Mouse (Mus musculus) left cerebral cortex, postnatal 25 days (tissue): ENCODE data around the gene Ccdc12. TPM values are rescaled to one million over a fixed set of nuclear protein-coding genes. Genes with fewer than 3 reads are reported as not detected.

ENCODE experiments used
- DNase-seq, 2 experiments: peaks; one replicate each; pipeline ENCODE4 v3.0.0; 2022; ENCODE audit warnings: low spot score in 2 of 2, mixed read lengths in 1 of 2
- intact Hi-C: fragments of 180-260 bp; cut with DNase I; formaldehyde crosslinking; loops from one replicate; pipeline ENCODE4 v1.15.1; 2025
- microRNA-seq, 2 experiments: library from miRNA; unstranded; fragments of <30 nt; microRNA quantifications; one replicate each; pipeline ENCODE4 v1.2.0; 2022
- total RNA-seq, 2 experiments: library from RNA; stranded (reverse); gene quantifications; 2 replicates each; pipeline ENCODE4 v1.2.3; 2021

Gene Ccdc12
- total RNA-seq, 2 experiments from 2014 or later, result 47.2 to 55.7 TPM

DNA sequence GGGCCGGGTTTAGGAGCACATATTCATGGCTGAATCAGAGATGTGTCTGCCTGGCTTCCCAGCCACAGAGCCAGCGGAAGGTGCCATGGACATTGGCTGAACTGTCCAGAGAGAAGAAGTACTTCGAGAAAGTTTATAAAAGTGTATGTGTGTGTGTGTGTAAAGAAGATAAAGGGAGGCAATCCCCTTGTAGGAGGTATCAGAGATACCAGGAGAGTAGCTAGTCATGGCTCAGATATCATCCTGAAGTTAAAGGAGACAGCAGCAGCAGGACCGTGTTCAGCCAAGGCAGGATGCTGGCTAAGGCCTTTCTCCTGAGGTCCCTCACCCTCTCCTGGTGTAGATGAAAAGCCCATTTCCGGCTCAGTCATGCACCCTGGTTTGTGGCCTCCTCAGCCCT is 95.1 kb downstream of the Ccdc12 start:
- no peak for DNase-seq
- intact Hi-C loops, result no loop called here

DNA sequence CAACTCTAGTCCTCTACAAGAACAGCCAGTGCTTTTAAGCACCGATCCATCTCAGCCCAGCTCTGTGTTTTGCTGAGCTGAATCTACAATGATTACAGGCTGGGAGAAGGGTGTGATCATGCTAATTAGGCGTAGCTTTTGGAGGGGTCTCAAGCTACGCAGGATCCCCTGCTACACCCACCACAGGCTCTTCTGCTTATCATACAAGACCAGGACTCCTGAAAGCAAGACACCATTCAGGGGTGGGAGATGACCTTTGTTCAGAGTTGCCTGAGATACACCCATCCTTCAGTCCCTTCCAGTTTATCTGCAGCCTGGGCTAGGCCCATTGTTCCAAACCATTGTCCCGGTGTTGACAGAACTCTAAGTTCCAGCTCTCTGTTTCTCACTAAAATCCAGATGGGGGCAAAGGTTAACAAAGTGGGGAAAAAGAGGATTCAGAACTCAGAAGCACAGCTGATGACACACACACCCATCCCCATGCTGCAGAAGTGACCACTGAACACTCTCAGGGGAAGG is 96.7 kb downstream of the Ccdc12 start:
- intact Hi-C loops, result no loop called here
- no peak for DNase-seq

DNA sequence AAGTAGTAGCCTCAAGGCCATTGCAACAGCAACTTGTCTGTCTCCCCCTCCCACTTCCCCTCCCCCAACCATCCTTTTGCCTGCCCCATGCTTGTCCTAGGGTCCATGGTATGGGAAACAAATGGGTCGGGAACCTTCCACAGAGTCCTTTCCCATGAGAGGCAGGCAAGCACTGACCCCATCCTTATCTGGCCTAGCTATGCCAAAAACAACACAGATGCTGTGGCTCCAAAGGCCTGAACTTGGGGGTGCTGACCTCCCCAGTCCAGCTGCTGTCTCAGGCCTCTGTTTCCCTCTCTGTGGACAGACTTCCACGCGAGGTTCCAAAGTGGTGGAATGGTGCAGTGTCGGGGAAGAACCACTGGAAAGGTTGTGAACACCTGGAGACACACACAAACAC is 97.5 kb downstream of the Ccdc12 start:
- intact Hi-C loops, result no loop called here
- no peak for DNase-seq

DNA sequence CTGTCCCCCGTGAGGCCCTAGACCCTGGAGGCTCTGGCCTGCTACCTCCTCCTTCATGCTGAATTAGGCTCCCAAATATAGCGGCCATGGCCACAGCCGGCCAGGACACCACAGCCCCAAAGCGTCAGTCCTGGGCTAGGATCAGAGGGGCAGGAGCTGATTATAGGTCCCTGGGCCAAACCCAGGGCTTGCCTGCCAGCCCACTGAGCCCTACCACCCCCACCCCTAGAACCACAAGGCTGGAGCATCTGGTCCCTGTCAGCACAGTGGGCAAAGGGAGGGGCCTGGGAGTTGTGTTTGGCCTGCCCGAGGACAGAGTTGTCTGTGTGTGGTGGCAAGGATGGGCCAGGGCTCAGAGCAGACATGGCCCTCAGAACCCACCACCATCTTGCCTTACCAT is 101.5 kb downstream of the Ccdc12 start:
- intact Hi-C loops, result loop anchor here (2.0 kb wide), 1 partner anchor 41 kb away; no protein-coding TSS in a partner anchor
- DNase-seq, result no peak

DNA sequence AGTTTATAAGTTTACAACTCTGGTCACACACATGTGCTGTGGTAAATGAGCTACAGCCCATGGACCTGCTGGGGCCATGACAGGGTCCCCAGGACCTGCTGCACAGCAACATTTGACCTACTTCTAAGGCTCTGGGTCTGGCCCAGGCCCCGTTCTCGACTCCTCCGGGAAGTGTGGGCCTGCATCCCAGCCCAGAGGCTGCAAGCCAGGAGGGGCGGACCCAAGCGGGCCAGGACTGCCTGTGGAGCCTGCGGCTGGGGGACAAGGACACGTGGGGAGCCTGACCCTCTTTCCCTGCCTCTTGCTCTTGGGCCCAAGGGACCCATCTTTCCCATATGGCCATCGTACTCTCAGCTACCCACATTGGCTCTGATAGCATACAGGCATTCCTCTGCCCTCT is 102.3 kb downstream of the Ccdc12 start:
- peak; percentile 11 to 37 for DNase-seq
- intact Hi-C loops, result loop anchor here (2.0 kb wide), 1 partner anchor 42 kb away; no protein-coding TSS in a partner anchor

DNA sequence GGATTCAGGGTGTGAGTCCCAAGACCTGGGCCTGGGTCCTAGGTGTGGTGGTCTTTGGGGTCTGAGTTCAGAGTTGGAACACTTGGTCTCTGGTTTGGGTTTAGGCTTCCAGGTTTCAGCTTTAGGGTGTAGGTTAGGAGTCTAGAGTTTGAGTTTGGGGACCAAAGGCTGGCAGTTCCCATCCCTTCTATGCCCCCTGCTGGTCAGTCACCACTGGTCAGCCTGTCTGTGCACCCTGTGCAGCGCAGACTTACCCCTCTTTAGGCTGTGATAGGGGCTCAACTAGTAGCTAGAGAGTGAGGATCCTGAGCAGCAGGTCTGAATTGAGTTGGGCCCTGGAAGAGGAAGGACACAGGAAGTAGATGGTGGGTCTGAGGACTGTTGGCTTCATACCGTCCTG is 103.0 kb downstream of the Ccdc12 start:
- peak; percentile 23 to 40 for DNase-seq
- intact Hi-C loops, result loop anchor here (2.0 kb wide), 1 partner anchor 42 kb away; no protein-coding TSS in a partner anchor

DNA sequence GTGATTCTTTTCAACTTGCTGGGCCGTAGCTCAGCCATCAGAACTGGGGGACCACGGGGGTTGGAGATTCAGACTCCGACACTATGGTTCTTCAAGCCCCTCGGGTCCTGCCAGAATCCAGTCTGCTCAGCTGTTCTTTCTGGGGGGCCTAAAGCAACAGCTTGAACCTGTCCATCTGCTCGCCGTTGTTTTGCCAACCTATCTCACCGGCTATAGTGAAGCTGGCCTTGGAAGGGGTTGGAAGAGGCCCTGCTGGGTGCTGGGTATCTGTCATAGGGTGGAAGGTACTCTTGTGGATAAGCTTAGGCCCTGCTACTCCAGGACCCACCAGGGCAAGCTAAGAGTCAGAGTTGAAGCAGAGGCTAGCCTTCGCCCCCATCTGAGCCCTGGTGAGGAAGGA is 104.6 kb downstream of the Ccdc12 start:
- intact Hi-C loops, result no loop called here
- DNase-seq, result no peak

Small RNAs within 50 kb of the gene (microRNA-seq; reads per million reads assigned to microRNA genes)
- 0 to 0.67 reads per million in 2 experiments for gene Mir8107

Other genes with a start within 250 kb of the Ccdc12 start
- gene Ptpn23, start 248.3 kb upstream of the Ccdc12 start, total RNA-seq, result 10 to 100 TPM; 52.6 to 53.8 TPM
- gene Ngp, start 236.8 kb upstream of the Ccdc12 start, total RNA-seq, result not detected
- 10 to 100 TPM; 26.8 to 29.9 TPM for gene Klhl18, start 179.8 kb upstream of the Ccdc12 start, total RNA-seq
- gene Kif9, start 179.5 kb upstream of the Ccdc12 start, total RNA-seq, result 1 to 10 TPM; 3.6 to 4.0 TPM
- gene Setd2, start 123.9 kb upstream of the Ccdc12 start, total RNA-seq, result 10 to 100 TPM; 68.9 to 74.9 TPM
- gene Nradd, start 32.1 kb upstream of the Ccdc12 start, total RNA-seq, result 1 to 10 TPM; 1.3 TPM
- 10 to 100 TPM in 1 of 2 experiments, 1 to 10 TPM in 1; 9.3 to 14.4 TPM for gene Nbeal2, start 2.3 kb upstream of the Ccdc12 start, total RNA-seq
- not detected for gene Myl3, start 85.4 kb downstream of the Ccdc12 start, total RNA-seq
- gene Pth1r, start 90.6 kb downstream of the Ccdc12 start, total RNA-seq, result 1 to 10 TPM; 5.5 to 5.9 TPM
- gene Prss42, start 141.7 kb downstream of the Ccdc12 start, total RNA-seq, result not detected
- not detected for gene Prss44, start 157.5 kb downstream of the Ccdc12 start, total RNA-seq
- gene Prss43, start 170.2 kb downstream of the Ccdc12 start, total RNA-seq, result under 1 TPM in 1 of 2 experiments, not detected in 1; 0.14 TPM
- gene Prss45, start 178.1 kb downstream of the Ccdc12 start, total RNA-seq, result under 1 TPM; 0.27 to 0.39 TPM
- not detected for gene Prss46, start 188.0 kb downstream of the Ccdc12 start, total RNA-seq
- under 1 TPM in 1 of 2 experiments, not detected in 1; 0.71 TPM for gene Prss50, start 201.5 kb downstream of the Ccdc12 start, total RNA-seq
- 1 to 10 TPM; 8.2 to 10.0 TPM for gene Als2cl, start 223.4 kb downstream of the Ccdc12 start, total RNA-seq
- 1 to 10 TPM; 2.7 to 4.1 TPM for gene Tmie, start 223.6 kb downstream of the Ccdc12 start, total RNA-seq